Mouse (Mus musculus) brain, embryonic 14.5 days (tissue): ENCODE measurements around the gene Gng7. TPM values are rescaled to one million over a fixed set of nuclear protein-coding genes. Genes with fewer than 3 reads are reported as not detected.
A peak's percentile ranks its signal among the peaks of the same experiment; 100 is the strongest.

Experiments used
- DNase-seq: peaks from one replicate; pipeline ENCODE4 v3.0.0-alpha.2; 2011; ENCODE audit warnings: low read depth
- CTCF ChIP-seq: fragments of 200-500 bp; IDR thresholded peaks from 2 replicates; pipeline ENCODE4 v1.5.1; 2012; ENCODE audit warnings: inconsistent platforms, mild to moderate bottlenecking, moderate library complexity, borderline replicate concordance; ENCODE audit not compliant: insufficient read depth, insufficient read length; ENCODE audit errors: extremely low read depth
- POLR2A ChIP-seq: fragments of 200-500 bp; IDR thresholded peaks from 2 replicates; pipeline ENCODE4 v1.6.1; 2012; ENCODE audit warnings: mild to moderate bottlenecking, inconsistent platforms, borderline replicate concordance; ENCODE audit not compliant: poor library complexity, insufficient read depth, insufficient read length, severe bottlenecking; ENCODE audit errors: extremely low read depth
- polyA plus RNA-seq: library from polyadenylated mRNA; depleted of rRNA; stranded (reverse); fragments of >200 nt; gene quantifications from 2 replicates; pipeline ENCODE4 v1.2.3, GENCODE M21; 2012

The Gng7 gene
- polyA plus RNA-seq, 1 experiment = 13.3 TPM

- peak; percentile 78 for DNase-seq
- no peak for TF ChIP-seq POLR2A
- TF ChIP-seq CTCF = peak; percentile 94
These were observed 26.9 kb upstream of the Gng7 start for GRCm38 (mm10) chr10:81041458-81042175.

GRCm38 (mm10) chr10:81036988-81037580, 22.3 kb upstream of the Gng7 start, which contains the start of gene Slc39a3:
TSS of gene Slc39a3 (minus strand) at chr10:81037426.
- DNase-seq = peak; percentile 100
- TF ChIP-seq POLR2A = peak; percentile 71
- TF ChIP-seq CTCF = no peak

- TF ChIP-seq CTCF (peak; percentile 16; the same call in 1 of the 2 replicates), POLR2A (no peak)
- no peak for DNase-seq
These were observed 21.5 kb upstream of the Gng7 start for GRCm38 (mm10) chr10:81036251-81036650.

- no peak for DNase-seq
- no peak for TF ChIP-seq CTCF
- no peak for TF ChIP-seq POLR2A
These were observed 18.8 kb upstream of the Gng7 start for GRCm38 (mm10) chr10:81033586-81033985.

- TF ChIP-seq CTCF = no peak
- DNase-seq = no peak
These were observed 14.3 kb upstream of the Gng7 start for GRCm38 (mm10) chr10:81029031-81029430.

GRCm38 (mm10) chr10:81028219-81028618, 13.5 kb upstream of the Gng7 start:
- TF ChIP-seq CTCF (no peak), POLR2A (no peak)
- no peak for DNase-seq

- no peak for DNase-seq
- no peak for TF ChIP-seq POLR2A
- no peak for TF ChIP-seq CTCF
These were observed 12.6 kb upstream of the Gng7 start for GRCm38 (mm10) chr10:81027331-81027730.

GRCm38 (mm10) chr10:81026857-81027256, 12.1 kb upstream of the Gng7 start:
- TF ChIP-seq CTCF (no peak), POLR2A (no peak)
- DNase-seq = no peak

- TF ChIP-seq CTCF (no peak), POLR2A (no peak)
- peak; percentile 20 for DNase-seq
These were observed 11.0 kb upstream of the Gng7 start, which contains the start of gene Diras1 for GRCm38 (mm10) chr10:81025639-81026275. TSS of gene Diras1 (minus strand) at chr10:81025662.

- TF ChIP-seq CTCF (no peak), POLR2A (peak; percentile 46; the same call in 1 of the 2 replicates)
- DNase-seq = peak; percentile 24
These were observed 10.4 kb upstream of the Gng7 start for GRCm38 (mm10) chr10:81025047-81025621.

GRCm38 (mm10) chr10:81024346-81024937, 9.7 kb upstream of the Gng7 start:
- TF ChIP-seq CTCF (no peak), POLR2A (no peak)
- no peak for DNase-seq
